Mouse (Mus musculus) mouse trophoblast stem cell (cell line): Measurements from ENCODE around the gene Smo.

Source experiments
- in situ Hi-C, 2 experiments: fragments of 300-500 bp; cut with MseI, MboI; formaldehyde crosslinking; loops; 2 replicates in 1 of 2; 3 replicates in 1 of 2; pipeline ENCODE4 v1.15.1; 2025

Gene Smo

DNA sequence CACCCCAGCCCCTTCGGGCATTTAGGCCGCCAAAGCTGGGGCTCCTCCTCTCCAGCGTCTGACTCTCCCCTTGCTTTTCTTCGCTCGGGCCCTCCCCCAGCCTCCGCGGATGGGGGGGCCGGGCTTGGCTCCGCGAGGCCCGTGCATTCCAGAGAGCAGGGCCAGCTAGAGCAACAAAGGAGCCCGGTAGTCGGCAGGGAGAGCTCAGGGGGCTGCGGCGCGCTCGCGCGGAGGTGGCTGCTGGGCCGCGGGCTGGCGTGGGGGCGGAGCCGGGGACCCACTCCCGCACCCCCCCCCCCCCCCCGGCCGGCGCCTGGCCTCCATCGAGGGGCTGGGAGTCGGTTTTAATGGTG lies at the start of gene Smo:
TSS of gene Smo (plus strand) at position 168 of the 353 bp plus-strand sequence.
- in situ Hi-C loops, result no loop called here

DNA sequence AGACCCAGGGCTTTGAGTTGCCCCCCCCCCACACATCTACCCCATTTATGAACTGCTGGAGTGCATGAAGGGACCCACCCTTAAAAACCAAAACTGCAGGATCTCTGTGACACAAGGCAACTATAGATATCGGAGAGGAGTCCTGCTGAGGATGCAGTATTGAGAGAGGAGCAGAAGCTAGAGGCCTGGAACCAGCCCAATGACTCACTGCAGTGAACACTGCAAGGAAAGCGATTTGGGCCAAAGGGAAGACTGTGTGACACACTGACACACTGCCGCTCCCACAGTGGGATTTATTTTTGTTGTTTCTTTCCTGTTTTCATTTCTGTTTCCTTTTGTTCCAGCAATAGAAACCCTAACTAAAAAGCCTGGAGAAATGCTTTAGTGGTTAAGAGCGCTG lies 49.4 kb upstream of the Smo start:
- in situ Hi-C loops, result no loop called here

DNA sequence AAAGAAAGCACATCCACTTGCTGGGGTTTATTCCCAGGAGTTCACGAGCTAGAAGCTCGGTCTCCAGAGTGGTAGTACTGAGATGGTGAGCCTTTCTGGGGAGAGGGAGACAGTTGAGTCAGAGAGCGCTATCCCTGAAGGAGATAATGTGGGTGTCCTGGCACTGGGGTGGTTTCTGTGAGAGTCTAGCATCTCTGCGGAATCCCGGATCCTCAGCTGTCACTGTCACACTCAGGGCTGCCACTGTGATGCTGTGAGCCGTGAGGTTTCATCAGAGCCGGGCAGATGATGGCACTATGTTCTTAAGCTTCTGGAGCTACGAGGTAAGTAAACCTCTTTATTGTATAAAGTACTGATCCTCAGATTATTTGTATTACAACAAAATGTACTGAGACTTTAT lies 45.8 kb upstream of the Smo start:
- in situ Hi-C loops, result no loop called here

DNA sequence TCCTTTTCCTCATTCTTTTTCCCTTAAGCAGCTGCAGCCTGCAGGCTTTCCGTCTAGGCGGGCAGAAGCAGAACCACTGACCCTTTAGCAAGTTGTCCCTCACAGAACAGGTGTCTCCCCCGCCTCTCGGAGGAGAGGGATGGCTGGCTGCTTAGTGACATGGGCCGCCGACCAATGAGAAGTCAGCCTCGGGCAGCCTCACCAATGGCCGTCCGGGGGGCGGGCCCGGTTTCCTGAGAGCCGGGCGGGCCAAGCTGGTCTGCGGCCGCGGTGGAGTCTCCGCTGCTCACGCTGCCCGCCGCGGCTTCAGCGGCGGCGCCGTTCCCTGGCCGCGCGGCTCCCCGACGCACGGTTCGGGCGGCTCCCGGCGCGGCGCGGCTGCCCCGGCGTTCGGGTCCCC lies 41.4 kb upstream of the Smo start, which contains the start of gene Tspan33:
TSS of gene Tspan33 (plus strand) at position 270 of the 400 bp plus-strand sequence.
- in situ Hi-C loops, result no loop called here

DNA sequence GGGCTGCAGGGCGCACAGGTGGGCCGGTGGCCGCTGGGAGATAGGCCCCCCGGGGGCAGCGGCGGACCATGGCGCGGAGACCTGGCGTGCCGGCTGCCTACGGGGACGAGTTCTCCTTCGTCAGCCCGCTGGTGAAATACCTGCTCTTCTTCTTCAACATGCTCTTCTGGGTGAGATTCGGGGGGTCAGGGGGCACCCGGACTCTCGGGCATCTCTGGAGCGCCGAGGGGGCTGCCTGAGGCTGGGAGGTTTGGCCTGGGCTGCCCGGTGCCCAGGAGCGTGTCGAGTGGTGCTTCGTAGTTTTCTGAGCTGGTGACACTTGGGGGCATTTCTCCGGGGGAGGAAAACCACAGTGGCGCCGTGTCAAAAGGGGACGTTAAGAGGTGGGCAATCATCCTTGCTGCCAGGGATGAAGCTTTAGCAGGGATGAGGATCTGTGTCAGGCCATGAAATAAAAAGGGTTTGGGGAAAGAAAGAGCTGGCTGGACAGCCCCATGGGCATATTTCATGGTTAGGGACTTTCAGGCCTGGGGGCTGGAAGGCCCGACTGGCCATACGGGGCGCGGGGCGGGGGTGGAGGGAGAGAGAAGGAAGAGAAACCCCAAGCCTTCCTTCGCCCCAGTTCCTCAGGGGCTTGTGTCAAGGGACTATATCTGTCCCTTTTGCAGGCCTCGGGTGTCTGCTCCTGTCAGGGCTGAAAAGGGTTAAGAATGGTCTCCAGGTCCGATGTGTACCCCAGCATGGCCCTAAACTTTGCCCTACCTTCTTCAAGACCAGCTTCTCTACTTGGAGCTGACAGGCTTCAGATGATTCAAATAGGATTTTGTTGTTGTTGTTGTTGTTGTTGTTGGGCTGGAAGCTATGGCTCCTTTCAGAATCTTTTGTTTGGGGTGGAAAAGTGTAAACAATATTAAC lies 40.7 kb upstream of the Smo start:
- in situ Hi-C loops, result no loop called here

DNA sequence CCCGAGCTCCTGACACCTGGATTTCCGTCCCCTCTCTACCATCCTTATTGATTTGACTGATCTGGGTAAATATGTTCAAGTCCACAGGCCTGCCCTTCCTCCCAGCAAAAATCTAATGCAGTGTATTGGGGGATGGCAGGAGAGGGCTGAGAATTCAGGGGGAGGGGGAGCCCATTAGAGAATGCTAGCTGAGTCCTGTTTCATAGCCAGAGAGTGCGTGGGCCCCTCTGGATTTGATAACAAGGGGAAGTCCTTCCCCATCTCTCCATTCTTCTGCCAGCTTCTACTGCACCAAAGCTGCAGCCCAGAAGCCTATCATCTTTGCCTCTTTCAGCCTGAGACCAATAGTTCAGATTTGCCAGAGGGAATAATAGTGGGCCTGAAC lies 40.0 kb upstream of the Smo start:
- in situ Hi-C loops, result no loop called here

DNA sequence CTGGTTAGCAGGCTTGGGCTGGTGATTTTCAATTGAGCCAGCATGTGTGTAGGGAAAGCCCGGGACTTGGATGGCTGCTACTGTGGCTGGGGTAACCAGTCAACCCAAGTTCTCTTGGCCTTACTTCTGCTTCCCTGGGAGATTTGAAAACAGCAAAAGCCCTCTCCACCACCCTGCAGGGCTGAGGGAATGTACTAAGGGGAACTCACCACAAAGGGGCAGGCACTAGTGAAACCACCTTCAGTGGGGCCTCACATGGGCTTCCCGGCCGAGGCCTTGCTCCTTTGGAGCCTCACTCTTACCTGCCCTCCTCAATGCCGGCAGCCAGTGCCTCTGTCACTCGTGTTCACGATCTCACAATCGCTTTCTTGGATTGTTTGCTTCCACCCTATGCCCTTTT lies 39.3 kb upstream of the Smo start:
- in situ Hi-C loops, result no loop called here

DNA sequence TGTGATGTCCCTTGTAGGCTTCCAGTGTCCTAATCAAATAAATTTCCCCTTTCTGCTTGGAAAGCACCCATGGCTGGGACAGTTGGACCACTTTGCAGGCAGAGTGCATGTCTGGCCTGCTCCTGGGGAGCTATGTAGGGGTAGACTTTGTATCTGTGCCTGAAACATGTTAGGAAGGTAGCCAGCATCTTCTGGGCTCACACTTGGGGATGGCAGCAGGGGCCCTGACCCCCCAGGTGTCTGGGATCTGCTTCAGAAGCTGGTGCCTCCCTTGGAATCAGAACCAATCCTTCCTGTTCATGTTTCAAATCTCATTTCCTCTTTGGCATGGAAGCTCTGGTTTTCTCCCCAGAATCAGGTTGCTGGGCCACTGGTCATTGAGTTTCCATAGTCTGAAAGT lies 38.2 kb upstream of the Smo start:
- in situ Hi-C loops, result no loop called here

DNA sequence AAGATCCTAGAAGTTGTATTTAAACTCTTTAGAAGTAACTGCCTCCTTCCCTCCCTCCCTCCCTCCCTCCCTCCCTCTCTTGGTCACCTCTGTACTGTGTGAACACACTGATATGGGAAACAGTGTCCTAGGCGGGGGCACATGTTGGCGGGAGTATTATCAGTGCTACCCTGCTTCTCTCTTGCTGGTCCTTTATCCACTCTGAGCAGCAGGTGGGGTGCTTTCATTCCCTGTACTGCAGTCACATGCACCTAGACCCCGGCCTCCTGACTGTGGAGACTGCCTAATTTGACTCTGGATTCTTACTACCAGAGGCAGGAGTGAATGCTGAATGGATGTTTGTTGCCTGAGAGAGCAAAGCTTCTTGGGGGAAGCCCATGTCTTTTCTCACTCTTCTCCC lies 37.8 kb upstream of the Smo start:
- in situ Hi-C loops, result no loop called here

DNA sequence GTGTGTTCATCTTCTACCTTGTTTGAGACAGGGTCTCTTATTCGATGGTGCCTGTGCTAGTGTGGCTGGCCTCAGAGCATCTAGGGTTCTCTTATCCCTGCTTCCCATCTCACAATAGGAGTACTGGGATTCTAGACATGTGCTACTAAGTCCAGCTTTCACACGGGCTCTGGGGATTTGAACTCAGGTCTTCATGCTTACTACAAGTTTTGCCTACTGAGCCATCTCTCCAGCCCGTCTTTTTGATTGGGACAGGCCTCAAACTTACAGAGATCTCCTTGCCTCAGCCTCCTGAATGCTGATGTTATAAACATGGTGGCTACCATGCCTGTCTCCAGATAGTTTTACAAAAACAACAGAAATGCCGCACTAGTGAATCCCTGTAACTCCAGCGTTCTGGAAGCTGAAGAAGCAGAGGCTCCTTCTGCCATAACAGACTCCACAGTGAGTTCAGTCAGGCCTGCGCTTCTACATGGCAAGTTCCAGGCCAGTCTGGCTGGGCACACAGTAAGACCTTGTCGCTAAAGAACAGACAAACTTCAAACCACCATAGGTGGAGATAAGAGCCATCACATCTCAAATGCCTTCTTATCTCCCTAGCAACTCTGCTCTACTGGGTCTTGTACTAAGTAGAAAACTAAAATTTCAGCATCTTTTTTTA lies 36.1 kb upstream of the Smo start:
- in situ Hi-C loops, result no loop called here

DNA sequence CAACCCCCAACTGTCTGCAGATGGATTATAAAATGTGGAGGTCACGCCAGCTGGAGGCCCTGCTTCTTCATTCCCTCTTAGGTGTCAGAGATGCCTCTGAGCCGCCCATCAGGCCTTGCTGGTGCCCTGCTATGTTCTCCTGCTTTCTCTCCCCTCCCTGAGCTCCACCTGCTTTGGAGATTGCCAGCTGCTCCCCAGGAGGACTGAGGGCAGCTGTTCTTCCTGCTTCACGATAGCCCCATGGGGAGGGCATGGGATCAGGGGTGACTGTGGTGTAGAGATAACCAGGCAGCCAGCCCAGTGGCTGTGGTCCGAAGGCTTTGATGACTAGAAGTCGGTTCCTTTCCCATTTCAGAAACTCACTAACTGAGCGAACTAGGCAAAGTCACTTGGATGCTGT lies 34.3 kb upstream of the Smo start:
- in situ Hi-C loops, result no loop called here

DNA sequence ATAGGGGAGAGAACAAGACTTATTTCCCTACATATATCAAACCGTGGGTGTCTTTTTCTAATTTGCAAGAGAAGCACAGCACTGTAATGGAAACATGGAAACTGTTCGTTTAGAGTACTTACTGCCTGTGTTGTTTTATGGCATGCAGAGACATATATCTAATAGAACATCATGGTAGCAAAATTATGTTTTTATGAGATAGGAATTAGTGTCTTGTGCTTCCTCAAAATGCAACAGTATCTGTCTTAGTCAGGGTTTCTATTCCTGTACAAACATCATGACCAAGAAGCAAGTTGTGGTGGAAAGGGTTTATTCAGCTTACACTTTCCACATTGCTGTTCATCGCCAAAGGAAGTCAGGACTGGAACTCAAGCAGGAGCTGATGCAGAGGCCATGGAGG lies 33.2 kb upstream of the Smo start:
- in situ Hi-C loops, result no loop called here

DNA sequence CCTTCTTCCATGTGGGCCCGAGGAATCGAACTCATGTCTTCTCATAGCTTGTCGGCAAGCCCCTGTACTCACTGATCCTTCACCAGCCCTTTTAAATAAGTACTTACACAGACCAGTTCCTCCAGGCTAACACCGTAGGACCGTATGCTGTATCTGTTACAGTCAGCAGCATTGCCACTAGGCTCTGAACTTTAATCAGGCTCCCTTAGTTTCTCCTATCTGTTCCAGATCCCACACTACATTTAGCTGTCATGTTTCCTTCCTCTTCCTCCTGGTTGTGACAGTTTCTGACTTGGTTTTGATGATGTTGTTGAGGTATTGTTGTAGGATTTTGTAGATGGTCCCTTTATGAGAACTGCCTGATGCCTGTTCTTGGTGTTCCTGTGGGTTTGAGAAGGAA lies 31.2 kb upstream of the Smo start:
- in situ Hi-C loops, result no loop called here

DNA sequence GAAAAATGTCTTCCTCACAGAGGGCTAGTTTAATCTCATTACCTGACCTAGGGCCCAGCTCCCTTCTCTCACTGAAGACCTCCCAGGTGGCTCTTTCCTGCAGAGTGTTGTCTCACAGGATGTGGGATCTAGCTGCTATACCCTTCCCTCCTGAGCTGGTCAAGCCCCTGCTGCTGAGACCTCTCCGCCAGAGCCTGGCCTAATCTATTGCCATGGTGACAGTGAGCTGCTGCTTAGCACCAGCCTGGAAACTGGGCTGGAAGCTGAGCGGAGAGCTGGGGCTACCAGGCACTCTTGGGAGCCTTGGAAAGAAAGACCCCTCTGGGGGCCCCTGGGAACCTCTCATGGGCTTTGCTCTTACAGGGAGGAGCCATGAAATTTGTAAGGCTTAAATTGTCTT lies 27.4 kb upstream of the Smo start:
- in situ Hi-C loops, result no loop called here

DNA sequence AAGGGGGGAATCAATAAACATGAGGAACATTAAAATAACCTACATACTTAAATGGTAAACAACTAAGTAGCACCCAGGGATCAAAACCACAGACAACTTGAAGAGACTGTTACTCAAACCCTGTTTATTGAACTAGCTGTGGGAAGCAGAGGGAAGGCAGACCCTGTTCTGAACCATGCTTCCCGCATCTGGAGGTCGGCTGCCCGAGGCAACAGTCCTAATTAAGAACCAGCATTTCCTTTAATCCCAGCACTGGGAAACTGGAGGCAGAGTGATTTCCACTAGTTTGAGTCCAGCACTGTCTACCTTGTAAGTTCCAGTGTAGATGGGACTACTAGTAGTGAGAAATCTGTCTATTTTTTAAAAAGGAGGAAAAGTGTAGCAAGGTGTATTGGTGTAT lies 24.0 kb upstream of the Smo start:
- in situ Hi-C loops, result no loop called here

DNA sequence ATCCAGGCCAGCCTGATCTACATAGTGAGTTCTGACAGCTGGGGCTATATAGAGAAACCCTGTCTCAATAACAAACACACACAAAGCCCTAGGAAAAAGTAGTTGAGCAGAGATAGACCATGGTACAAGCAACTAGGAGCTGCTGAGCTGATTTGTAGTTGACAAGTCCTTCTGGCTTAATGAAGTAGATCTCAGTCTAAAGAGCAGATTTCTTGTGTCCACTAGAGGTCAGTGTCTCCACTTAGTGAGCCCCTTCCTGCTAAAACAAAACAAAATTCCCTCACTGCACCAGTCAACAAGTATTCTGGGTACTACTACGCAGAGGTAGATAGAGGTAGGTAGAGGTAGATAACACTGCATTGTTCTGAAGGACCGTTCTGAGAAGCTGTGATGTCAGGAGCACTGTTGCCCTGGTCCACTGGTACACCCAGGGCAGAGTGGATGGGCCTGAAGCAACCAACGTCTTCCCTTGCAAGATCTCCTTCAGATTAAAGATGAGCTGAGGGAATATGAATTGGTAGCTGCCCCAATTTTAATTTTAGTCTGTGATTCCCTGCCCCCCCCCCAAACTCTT lies 23.2 kb upstream of the Smo start:
- in situ Hi-C loops, result no loop called here

DNA sequence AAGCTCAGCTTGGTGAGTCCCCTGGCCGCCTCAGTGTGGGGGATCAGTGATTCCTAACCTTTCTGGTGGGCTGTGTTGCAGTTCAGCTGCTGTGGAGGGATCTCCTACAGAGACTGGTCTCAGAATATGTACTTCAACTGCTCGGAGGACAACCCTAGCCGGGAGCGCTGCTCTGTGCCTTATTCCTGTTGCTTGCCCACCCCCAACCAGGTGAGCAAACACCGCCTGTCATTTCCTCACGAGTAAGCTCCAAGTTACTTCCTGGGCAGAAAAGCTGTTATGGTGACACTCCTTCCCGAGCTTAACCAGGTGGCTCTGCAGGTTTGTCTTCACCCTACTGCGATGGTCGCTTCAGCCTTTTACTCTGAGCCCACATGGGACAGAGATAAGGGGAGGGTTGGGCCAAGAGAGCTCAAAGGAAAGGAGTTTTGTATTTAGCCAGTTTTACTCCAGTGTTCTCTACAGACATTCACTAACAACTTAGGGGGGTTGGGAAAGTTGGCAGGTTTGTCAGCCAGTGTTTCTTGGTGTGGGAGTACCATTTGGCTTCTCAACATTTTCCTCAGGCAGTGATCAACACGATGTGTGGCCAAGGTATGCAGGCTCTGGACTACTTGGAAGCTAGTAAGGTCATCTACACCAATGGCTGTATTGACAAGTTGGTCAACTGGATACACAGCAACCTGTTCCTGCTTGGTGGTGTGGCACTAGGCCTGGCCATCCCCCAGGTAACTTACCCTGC lies 18.5 kb upstream of the Smo start:
- in situ Hi-C loops, result no loop called here

DNA sequence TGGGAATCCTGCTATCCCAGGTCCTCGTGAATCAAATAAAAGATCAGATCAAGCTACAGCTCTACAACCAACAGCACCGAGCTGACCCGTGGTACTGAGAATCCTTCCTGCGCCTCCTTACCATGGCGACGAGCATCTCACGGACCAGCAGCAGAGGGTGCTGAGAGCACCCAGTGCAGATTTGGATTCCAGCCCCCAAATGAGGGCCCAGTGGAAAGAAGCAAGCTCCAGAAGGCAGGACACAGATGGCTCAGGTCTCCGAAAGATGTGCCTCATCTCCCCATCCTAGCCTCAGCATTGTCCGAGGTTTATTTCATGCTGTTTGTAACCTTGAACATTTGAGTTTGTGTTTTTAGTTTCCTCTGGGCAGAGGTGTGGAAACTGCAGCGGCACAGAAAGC lies 17.8 kb upstream of the Smo start:
- in situ Hi-C loops, result no loop called here

DNA sequence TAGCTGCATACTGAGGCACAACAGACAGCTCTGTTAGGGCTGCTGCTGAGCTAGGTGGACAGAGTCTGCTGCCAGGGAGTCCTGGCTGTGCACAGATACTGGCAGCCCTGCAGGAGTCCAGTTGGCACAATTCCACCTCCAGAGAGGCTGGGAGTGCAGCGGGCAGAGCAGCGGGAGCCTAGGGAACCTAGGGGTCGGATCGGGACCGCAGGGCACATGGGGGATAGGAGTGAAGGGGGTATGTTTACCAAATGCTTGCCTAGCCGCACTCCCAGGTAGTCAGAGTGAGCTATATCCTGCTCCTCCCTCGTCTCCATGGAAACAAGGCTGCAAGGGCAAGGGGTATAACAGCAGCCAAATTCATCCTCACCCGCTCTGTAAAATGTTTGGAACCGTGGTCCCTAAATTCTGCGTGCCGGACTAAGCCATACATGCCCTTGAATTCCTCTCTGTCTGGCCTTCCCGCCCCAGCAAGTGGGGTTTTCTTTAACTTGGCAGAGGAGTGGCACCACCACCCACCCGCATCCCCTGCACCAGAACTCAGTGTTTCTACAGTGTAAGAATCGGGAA lies 17.3 kb upstream of the Smo start:
- in situ Hi-C loops, result no loop called here

DNA sequence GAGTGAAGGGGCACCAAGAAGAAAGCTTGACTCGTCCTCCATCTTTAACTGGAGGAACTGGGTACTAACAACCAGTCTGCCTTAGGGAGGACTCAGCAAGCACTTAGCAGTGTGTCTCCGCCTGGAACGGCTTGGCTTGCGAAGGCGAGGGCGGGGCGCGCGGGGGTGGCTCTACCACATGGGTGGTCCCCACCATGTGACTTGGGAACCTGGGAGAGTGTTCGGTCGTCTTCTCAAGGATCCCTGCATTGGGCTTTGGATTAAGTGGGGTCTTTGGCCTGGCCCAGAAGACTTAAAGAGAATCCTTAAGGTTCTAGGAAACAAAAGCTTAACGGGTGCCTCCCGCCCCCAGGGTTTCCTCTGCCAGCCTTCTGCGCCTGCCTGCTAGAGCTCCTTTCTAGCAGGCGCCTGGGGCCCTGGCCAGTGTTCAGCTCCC lies 16.4 kb upstream of the Smo start:
- in situ Hi-C loops, result no loop called here

DNA sequence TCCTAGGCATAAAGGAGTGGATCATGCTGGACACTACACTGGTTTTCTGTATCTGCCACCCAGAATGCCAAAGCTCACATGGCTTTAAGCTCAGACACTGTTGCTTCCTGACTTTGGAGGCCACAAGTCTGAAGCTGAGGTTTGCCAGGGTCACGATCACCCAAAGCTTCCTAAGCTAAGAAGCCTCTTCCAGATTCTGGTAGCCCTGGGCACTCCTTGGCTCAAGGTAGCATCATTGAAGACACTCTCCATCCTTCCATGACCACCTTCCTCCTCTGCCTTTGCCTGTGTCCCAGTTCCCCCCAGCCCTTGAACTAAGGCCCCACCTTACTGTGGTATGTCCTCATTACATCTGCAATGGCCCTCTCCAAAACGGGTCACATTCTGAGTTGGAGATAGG lies 13.4 kb upstream of the Smo start:
- in situ Hi-C loops, result no loop called here
